Mouse (Mus musculus) heart, embryonic 16.5 days (tissue): ENCODE data around the gene Wbp1l. TPM values are rescaled to one million over a fixed set of nuclear protein-coding genes. Genes with fewer than 3 reads are reported as not detected.

Source experiments
- ATAC-seq: fragments of 200-750 bp; cut with Nextera tagmentation; replicated peaks from 2 replicates; pipeline ENCODE4 v1.8.0; 2017; ENCODE audit warnings: moderate number of reproducible peaks; ENCODE audit not compliant: insufficient read depth, low FRiP score; ENCODE audit errors: extremely low read depth
- H3K27ac ChIP-seq: fragments of 300-500 bp; sonication (generic); 2 replicates; pipeline ENCODE4 v1.5.1; 2014; ENCODE audit warnings: mild to moderate bottlenecking, low read length, control low read depth, moderate library complexity
- H3K27me3 ChIP-seq: fragments of 300-500 bp; sonication (generic); 2 replicates; pipeline ENCODE4 v1.6.1; 2014; ENCODE audit warnings: low read length, mixed read lengths; ENCODE audit not compliant: control insufficient read depth, insufficient read depth
- H3K36me3 ChIP-seq: fragments of 300-500 bp; sonication (generic); 2 replicates; pipeline ENCODE4 v1.6.1; 2014; ENCODE audit not compliant: control insufficient read depth, insufficient read depth
- H3K4me1 ChIP-seq: fragments of 300-500 bp; sonication (generic); 2 replicates; pipeline ENCODE4 v1.6.1; 2014; ENCODE audit warnings: low read length, mixed read lengths; ENCODE audit not compliant: control insufficient read depth, insufficient read depth
- H3K4me2 ChIP-seq: fragments of 300-500 bp; sonication (generic); 2 replicates; pipeline ENCODE4 v1.6.1; 2014; ENCODE audit warnings: low read depth, mild to moderate bottlenecking, control low read depth, low read length
- H3K4me3 ChIP-seq: fragments of 300-500 bp; sonication (generic); 2 replicates; pipeline ENCODE4 v1.5.1; 2014; ENCODE audit warnings: mild to moderate bottlenecking, control low read depth, low read length
- H3K9ac ChIP-seq: fragments of 300-500 bp; sonication (generic); 2 replicates; pipeline ENCODE4 v1.6.1; 2014; ENCODE audit warnings: low read length, control low read depth
- H3K9me3 ChIP-seq: fragments of 300-500 bp; sonication (generic); replicated peaks from 2 replicates; pipeline ENCODE4 v1.6.1; 2016; ENCODE audit warnings: low read length; ENCODE audit not compliant: control insufficient read depth
- WGBS: fragments of 180-500 bp; shearing (Covaris S2); extraction: QIAGEN DNeasy Blood & Tissue Kit; methylation state at CpG from one replicate; pipeline ENCODE4 v1.1.7; 2014; 5-methylcytosine and 5-hydroxymethylcytosine counted together
- polyA plus RNA-seq: library from polyadenylated mRNA; unstranded; fragments of >200 nt; fragmentation: Nextera tagmentation; extraction: Ambion mirVana; gene quantifications from 2 replicates; pipeline ENCODE4 v1.2.1, GENCODE M21; 2015

Gene Wbp1l
- polyA plus RNA-seq, 1 experiment from 2014 or later, result 60.5 TPM

DNA sequence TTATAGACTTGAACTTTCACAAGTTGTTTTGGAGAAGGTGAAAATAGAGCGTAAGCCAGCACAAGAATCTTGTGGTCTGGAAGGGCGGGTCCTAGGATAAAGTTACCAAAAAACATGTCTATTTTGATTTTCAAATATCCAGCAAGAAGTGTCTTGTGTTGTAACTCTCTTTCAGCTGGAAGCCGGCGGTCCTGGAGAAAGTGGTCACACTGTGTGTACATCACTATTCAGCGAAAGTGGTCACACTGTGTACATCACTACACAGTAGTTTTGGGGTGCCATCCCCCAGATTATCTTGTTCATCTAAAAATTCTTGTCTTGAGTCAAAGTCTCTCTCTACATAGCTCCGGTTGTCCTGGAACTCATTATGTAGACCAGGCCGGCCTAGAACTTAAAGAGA is 9.3 kb downstream of the Wbp1l start:
- 94% methylated on average over 7 of the region's 7 CpGs for WGBS
- H3K9me3 ChIP-seq, result no peaks in the 10 kb centered on the region
- peaks cover 6% of the 10 kb centered on the region; the same call in 1 of the 2 replicates for H3K36me3 ChIP-seq
- no peak overlapping the region for H3K9ac ChIP-seq
- H3K27me3 ChIP-seq, result no peaks in the 10 kb centered on the region
- H3K4me1 ChIP-seq, result peaks cover 17% of the 10 kb centered on the region
- H3K27ac ChIP-seq, result no peak overlapping the region
- ATAC-seq, result no peak
- H3K4me2 ChIP-seq, result no peak overlapping the region
- H3K4me3 ChIP-seq, result no peak overlapping the region

DNA sequence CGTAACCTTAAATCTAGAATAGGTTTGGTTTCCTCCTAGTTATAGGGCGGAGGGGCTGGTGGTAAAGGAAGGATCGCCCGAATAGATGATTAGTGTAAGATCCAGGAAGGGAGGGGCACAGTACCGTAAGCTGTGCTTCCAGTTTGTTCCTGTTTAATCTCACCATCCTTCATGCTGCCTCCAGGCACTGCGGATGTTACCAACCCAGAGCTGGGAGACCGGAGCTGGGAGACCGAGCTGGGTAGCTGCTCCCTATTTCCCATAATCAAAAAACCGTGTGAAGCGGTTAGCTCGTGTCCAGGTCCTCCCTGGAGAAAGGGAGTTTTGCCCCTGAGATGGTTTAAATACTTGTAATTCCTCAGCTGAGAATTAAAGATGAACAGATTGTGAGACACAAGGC is 17.5 kb downstream of the Wbp1l start:
- ATAC-seq, result no peak
- Histone ChIP-seq H3K4me3 (no peak overlapping the region), H3K27me3 (no peaks in the 10 kb centered on the region), H3K36me3 (no peaks in the 10 kb centered on the region; the same call in 1 of the 2 replicates), H3K27ac (no peak overlapping the region), H3K4me2 (no peak overlapping the region), H3K9ac (no peak overlapping the region), H3K9me3 (no peaks in the 10 kb centered on the region), H3K4me1 (peaks cover 58% of the 10 kb centered on the region)
- WGBS, result 66% methylated on average over 11 of the region's 11 CpGs

DNA sequence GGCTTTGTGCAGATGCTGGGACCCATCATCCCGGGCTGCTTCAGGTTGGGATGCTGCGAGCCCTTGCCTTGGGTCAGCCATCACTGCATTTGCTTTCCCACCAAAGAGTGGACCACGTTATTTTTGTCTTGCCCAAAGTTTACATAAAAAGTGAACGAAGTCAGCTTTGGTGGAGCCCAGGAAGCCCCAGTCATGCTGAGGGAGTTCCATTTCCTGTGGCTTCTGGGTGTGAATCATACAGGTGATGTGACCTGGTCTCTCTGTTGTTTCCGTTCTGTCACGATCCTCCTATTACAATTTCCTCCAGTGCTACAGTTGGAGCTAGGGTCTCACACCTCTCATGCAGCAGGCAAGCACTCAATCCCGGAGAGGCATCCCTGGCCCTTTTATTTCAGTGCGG is 18.5 kb downstream of the Wbp1l start:
- 72% methylated on average over 8 of the region's 8 CpGs for WGBS
- Histone ChIP-seq H3K9ac (no peak overlapping the region), H3K4me1 (peaks cover 68% of the 10 kb centered on the region), H3K27ac (no peak overlapping the region), H3K4me2 (no peak overlapping the region), H3K9me3 (no peaks in the 10 kb centered on the region), H3K4me3 (no peak overlapping the region), H3K27me3 (no peaks in the 10 kb centered on the region), H3K36me3 (no peaks in the 10 kb centered on the region; the same call in 1 of the 2 replicates)
- ATAC-seq, result no peak

DNA sequence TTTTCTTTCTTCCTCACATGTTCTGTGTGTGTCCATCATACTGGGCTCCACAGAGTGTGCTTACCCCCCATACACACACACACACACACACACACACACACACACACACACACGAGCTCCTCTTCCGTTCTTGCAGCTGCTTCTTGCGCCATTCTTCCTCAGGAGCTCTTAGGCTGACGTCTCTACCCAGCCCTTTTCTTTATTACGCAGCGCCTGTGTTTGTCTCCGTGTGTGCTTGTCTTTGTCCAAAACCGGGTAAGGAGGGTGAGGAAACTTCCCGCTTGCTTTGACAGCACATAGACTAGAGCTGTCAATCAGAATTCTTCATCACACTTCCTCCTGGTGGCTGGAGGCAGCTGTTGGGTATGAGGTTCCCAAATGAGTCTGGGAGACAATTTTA is 19.4 kb downstream of the Wbp1l start:
- peak overlapping the region; percentile 81 for H3K27ac ChIP-seq
- no peak for ATAC-seq
- H3K4me3 ChIP-seq, result no peak overlapping the region
- no peak overlapping the region for H3K9ac ChIP-seq
- no peaks in the 10 kb centered on the region for H3K27me3 ChIP-seq
- H3K4me2 ChIP-seq, result no peak overlapping the region
- no peaks in the 10 kb centered on the region for H3K9me3 ChIP-seq
- no peaks in the 10 kb centered on the region; the same call in 1 of the 2 replicates for H3K36me3 ChIP-seq
- H3K4me1 ChIP-seq, result peaks cover 74% of the 10 kb centered on the region
- WGBS, result 63% methylated on average over 9 of the region's 9 CpGs

DNA sequence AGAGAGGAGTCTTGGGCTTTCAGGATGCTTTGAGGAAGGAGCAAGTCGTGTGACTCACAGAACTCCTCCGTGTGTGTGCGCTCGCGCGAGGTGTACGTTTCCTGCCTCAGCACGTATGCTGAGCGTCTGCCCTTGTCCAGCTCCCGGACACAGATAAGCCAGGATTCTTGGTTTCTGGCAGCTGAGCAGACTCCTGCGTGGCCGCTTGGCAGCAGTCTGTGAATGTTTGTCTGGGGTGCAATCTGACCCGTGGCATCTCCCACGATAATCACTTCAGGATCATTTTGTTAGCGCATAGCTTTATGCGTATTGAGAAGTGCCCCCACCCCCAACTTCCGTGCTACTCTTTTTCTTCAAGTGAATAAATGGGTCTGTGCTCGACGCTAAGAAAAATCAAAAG is 20.1 kb downstream of the Wbp1l start:
- WGBS, result 15% methylated on average over 19 of the region's 19 CpGs
- H3K9me3 ChIP-seq, result no peaks in the 10 kb centered on the region
- H3K4me3 ChIP-seq, result no peak overlapping the region
- peak; percentile 39; the same call in 1 of the 2 replicates for ATAC-seq
- H3K4me2 ChIP-seq, result peak overlapping the region; percentile 45
- H3K4me1 ChIP-seq, result peaks cover 78% of the 10 kb centered on the region
- H3K27me3 ChIP-seq, result no peaks in the 10 kb centered on the region
- H3K36me3 ChIP-seq, result no peaks in the 10 kb centered on the region; the same call in 1 of the 2 replicates
- H3K27ac ChIP-seq, result peak overlapping the region; percentile 81
- H3K9ac ChIP-seq, result peak overlapping the region; percentile 53

DNA sequence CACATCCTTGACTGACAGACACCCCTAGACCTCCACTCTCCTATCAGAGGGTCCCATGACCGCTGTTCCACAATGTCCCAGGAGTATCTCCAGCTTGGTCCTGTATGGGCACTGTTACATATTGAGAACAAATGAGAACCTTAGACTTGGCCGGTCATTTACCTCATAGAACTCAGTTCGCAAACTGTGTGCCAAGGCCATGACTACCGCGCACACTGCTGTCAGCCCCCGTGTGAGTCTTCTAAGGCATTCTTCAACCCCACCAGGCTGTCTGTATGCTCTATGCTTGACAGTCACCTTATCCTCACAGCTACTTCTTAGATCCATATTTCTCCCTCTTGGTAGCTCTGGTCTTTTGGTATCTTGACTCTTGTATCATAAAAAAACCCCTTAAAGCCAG is 20.6 kb downstream of the Wbp1l start:
- 72% methylated on average over 6 of the region's 6 CpGs for WGBS
- peaks cover 79% of the 10 kb centered on the region for H3K4me1 ChIP-seq

DNA sequence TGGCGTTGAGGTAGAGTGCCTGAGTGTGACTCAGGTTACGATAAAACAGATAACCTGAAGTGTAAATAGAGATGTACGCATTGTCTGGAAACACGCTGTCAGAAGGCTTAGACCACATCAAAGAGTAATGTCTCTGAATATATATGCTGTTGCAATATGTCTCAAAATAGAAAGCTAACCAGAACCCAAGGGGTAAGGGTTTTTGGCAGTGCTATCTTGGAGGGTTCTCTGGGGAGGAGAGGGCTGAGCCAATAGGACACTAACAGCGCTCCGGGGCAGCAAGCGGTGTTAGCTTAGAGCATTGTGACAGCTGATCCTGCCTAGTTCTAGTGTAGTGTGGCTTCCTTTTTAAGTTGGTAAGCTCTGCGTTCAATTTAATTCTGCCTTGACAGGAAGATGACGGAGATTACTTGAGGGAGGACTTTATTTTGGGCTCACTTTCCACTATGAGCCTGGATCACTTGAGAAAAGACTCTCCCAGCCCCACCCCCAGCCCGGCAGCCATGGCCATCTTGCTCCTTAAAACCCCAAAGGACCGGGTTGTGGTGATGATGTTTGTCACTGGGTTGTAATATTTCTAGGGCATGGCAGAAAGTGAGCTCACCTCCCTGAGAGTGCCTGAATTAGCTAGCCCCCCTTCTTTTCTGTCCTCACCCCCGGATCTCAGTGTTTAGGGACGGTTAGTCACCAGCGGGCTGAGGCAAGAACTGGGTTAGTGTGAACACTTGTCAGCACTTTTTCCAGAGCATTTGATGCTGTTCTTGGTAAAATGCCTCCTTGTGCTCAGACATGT is 21.3 kb downstream of the Wbp1l start:
- Histone ChIP-seq H3K4me1 (peaks cover 86% of the 10 kb centered on the region), H3K27me3 (no peaks in the 10 kb centered on the region), H3K36me3 (peaks cover 4% of the 10 kb centered on the region), H3K4me3 (no peak overlapping the region), H3K4me2 (peak overlapping the region; percentile 38), H3K27ac (peak overlapping the region; percentile 81), H3K9me3 (no peaks in the 10 kb centered on the region), H3K9ac (peak overlapping the region; percentile 49)
- 33% methylated on average over 14 of the region's 14 CpGs for WGBS
- ATAC-seq, result no peak

More for the DNA sequence above, 20.6 kb downstream of the Wbp1l start:
- H3K4me2 ChIP-seq, result peak overlapping the region; percentile 45
- no peak for ATAC-seq
- no peaks in the 10 kb centered on the region for H3K36me3 ChIP-seq
- no peaks in the 10 kb centered on the region for H3K27me3 ChIP-seq
- H3K9me3 ChIP-seq, result no peaks in the 10 kb centered on the region
- H3K4me3 ChIP-seq, result no peak overlapping the region
- H3K27ac ChIP-seq, result peak overlapping the region; percentile 81
- peak overlapping the region; percentile 49 for H3K9ac ChIP-seq

DNA sequence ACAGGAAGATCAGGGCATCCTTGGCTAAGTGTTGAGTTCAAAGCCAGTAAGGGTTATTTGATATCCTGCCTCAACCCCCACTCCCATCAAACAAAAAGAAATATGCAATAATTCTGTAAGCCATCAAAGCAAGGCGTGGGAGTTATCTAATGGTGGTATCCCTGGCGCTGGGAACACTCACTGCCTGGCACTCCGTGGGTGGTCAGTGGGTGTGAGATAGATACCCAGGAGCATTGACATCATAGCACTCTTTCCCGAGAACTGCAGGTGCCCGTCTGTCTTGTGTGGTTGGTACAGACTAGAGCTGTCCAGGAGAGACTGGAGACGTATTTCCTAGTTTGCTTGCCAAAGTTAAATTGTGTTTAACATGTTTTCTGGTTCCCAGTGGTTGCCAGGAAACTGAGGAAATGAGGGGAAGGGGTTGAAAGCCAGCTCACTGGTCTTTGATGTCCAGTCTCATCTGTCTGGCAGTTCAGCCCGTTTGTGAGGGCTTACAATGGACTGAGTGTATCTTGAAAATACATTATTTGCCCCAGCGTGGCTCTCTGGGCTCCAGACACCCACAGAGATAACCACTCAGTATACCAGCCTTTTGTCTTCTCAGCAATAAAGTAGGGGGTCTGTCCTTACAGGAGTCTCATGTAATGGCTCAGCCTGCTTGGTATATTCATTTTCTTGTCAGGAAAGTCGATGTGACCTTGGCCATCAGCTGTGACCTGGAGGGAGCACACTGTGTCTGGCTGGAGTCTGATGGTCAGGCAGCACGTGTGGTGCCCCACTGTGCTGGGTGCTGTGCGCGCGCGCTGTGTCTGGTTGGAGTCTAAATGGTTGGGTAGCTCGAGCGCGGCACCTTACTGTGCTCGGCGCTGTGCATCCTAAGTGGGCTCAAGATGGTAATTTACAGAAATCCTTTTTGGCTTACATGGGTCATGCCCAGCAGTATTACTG is 22.6 kb downstream of the Wbp1l start:
- Histone ChIP-seq H3K27ac (peak overlapping the region; percentile 99), H3K27me3 (no peaks in the 10 kb centered on the region), H3K4me2 (no peak overlapping the region), H3K4me3 (no peak overlapping the region), H3K4me1 (peaks cover 83% of the 10 kb centered on the region), H3K9ac (peak overlapping the region; percentile 30; the same call in 1 of the 2 replicates), H3K9me3 (no peaks in the 10 kb centered on the region), H3K36me3 (peaks cover 7% of the 10 kb centered on the region)
- 72% methylated on average over 19 of the region's 19 CpGs for WGBS
- ATAC-seq, result no peak
